Mouse (Mus musculus): ENCODE measurements around the gene Rfx2.

The Rfx2 gene

DNA sequence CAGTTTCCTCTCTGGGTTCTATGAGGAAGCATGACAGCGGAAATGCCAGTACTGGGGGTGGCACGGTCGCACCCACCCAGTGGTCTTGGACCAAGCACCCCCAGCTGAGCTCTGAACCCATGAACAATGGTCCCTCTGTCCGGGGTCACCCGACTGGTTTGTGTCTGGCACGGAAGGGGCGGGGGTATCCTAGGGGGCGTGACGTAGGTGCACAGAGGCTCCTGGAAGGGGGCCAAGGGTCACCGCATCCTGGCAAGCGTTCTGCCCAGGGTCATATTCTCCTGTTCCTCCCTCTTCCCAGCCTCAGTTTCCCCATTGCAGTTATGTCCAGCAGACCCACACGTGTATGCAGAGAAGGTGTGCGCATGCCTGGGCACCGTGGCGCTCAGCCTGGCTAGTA, 77.4 kb downstream of the Rfx2 start:
- no peak for DNase-seq (ENCODE audit: low read depth)

DNA sequence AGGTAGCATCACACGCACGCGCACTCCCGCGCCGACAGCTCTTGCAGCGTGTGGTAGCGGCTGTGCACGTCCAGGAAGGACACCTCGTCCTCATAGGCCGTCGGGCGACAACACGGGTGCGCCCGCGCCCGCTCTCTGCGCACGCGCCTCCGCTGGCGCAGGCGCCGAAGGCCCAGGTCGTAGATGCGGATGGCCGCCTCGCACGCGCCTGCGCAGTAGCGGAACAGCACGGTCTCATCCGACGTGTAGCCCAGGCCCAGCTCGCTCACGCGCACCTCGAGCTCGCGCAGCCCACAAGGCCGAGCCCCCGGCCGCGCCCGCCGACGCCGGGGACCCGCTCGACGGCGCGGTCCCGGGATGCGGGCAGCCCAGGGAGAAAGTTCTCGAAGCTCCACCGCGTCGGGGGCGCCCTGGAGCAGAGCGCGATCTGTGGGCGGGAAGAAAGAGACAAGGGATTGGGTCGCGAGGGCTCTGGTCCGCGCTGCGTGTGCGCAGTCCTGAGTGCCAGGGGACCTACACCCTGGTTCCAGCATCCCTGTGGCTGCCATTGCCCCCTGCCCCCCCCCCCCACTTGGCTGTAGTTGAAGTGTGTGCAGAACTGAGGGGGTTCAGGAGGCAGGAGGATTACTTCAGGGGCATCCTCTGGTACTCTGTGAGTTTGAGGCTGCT, 79.3 kb downstream of the Rfx2 start:
- no peak for DNase-seq (ENCODE audit: low read depth)

- no peak for DNase-seq (ENCODE audit: low read depth)
Observed at GRCm38 (mm10) chr17:56744173-56744572, 86.6 kb downstream of the Rfx2 start.

- no peak for DNase-seq (ENCODE audit: low read depth)
Observed at GRCm38 (mm10) chr17:56740788-56741160, 90.0 kb downstream of the Rfx2 start.

- DNase-seq (ENCODE audit: low read depth), result no peak
Observed at GRCm38 (mm10) chr17:56740118-56740787, 90.6 kb downstream of the Rfx2 start.

DNA sequence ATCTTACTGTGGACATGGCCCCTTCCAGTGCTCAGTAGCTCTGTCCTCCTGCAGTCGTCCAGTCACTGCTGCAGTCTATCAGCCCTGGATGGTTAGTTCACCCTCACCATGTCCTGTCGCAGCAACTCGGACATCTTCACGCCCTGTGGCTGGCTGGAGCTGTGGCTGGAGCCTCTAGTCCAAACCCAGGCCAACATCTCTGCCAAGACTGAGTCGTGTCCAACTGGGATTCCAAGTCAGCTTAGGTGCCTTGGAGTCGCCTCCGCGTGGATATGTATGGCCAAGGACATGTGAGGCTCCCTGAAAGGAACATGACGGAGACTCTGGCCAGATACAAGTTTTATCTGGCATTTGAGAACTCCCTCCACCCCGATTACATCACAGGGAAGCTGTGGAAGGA, 92.6 kb downstream of the Rfx2 start:
- DNase-seq (ENCODE audit: low read depth), result no peak

DNA sequence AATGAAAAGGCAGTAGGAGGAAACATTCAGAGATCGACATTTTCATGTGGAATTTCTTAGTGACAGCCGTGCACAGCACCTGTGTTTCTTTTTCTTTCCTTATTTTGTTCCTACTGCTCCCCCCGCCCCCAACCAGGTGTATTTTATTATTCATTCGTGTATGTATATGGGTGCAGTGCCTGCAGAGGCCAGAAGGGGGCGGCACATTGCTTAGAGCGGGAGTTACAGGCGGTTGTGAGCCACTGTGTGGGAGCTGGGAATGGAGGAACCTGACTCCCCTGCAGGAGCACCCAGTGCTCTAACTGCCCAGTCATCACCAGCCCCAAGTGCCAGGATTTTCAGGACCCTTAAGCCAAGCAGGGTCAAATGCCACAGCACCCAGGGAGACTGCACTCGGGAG, 94.3 kb downstream of the Rfx2 start:
- DNase-seq (ENCODE audit: low read depth), result no peak

DNA sequence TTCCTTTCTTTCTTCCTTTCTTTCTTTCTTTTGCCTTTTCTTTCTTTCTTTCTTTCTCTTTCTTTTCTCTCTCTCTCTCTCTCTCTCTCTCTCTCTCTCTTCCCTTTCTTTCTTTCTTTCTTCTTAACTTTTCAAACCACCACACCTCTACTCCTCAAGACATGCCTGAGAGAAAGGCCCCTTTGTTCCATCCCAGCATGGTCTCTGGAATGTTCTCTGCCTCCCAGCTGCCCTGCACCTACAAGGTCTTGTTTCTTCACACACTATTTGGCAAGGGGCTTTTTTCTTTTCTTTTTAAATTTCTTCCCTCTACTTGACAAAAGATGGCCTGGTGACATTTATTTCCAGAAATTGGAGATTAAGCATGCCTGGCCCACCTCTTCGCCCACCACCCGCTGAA, 101.2 kb downstream of the Rfx2 start:
- no peak for DNase-seq (ENCODE audit: low read depth)

- no peak for DNase-seq (ENCODE audit: low read depth)
Observed at GRCm38 (mm10) chr17:56729151-56729550, 101.7 kb downstream of the Rfx2 start.

DNA sequence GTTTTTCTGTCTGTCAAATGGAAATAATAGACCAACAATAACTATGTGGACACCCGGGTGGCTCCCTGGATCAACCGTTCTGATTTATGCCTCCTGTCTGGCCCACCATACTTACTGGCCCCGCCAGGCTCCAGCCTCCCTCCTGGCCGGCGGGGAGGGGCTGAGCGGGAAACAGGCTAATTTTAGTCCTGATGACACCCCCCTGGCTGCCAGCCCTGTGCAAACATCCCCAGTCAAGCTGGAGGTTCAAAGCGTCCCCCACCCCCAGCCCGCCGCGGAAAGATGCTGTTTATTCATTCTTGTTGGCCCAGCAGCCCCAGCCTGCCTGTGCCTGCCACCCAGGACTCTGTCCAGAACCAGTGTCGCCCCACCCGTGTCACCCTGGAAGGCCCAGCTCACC, 102.7 kb downstream of the Rfx2 start:
- no peak for DNase-seq (ENCODE audit: low read depth)

DNA sequence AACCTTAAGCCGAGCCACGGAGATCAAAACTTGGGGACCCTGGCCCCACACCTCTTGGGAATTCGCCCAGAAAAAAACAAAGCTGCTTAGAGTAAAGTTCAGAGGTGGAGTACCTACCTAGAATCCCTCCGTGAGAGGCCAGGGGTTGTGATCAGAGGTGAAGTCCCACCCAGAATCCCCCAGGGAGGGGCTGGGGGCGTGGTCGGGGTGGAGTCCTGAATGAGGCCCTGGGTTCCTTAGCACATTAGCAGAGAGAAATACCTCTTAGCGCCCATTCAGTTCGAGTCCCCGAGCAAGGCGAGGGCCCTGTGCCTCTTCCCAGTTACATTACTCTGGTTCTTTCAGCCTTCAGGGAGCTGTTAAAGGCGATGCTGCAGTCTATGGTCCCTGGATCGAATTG, 103.2 kb downstream of the Rfx2 start:
- DNase-seq (ENCODE audit: low read depth), result no peak

DNA sequence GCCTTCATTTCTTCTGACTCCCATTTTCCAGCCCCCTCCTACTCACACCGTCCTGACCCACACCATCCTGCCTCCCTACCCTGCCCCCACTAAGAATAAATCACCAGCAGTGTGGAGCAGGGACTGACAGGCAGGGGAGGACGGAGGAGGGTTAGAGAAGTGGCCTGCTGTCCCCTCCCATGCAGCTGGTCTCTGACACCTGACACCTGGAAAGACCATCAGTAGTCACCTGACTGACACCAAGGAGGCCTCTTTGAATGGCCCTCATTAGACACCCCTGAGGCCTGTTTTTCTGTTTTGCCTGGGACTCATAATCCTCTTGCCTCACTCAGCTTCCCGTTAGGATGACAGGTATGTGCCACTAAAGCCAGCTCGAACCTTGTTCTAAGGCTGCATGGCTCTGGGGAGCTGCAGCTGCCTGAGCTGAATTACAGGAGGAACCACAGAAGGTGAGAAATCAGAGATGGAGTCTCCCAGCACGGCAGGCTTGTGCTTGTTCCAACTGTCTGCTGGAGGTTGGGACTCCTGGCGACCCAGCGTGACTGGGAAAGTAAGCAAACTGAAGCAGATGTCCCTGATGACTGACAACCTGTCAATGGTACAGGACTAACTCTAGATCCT, 103.7 kb downstream of the Rfx2 start:
- no peak for DNase-seq (ENCODE audit: low read depth)
